8 mouse cellular contexts compared by ENCODE assay signal in the genomic region with DNA sequence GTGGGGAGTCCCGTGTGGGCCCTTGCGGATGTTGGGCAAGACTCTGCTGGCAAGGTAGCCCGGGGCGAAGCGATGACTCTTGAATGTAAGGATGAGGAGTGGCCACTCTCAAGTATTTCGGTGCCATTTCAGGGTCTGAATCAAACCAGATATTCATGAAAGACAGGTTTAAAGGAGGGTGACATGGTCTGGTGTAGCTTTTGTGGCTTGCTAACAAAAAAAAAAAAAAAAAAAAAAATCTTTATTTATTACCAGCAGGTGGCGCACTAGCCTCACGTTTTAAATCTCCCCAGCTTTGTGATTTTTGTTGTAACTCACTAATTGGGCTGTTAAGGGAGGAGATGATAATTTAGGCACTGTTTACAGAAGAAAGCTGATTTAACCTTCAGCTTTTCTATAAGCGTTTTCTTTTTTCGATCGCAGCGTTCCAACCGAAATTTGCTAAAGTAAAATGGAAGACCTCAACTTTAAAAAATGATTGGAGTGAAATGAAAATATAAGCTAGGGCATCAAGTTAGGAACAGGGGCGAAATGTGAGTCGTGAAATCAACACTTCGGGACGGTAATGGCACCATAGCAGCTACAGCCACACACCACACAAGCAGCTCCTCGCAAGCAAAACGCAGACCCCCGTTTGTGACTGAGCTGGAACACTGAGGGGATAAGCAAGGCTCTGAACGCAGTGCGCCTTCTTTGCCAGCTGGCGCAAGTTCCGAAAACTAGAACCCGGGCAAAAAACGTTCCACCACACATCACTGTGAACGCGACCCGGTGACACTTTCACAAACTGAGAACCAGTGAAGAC. TPM values are rescaled to one million over a fixed set of nuclear protein-coding genes. Genes with fewer than 3 reads are reported as not detected.
DNase-seq lines count a peak whose midpoint lies in the region; ATAC-seq lines count a peak whose summit lies in the region.

No protein-coding gene starts in this region.

- no peak overlapping the region for H3K9ac ChIP-seq in heart, embryonic 11.5 days (ENCODE audit: low read depth, low read length)
- no peak overlapping the region for H3K9ac ChIP-seq in hindbrain, embryonic 14.5 days

- 51% methylated on average over 29 of the region's 29 CpGs for WGBS in heart, embryonic 11.5 days (ENCODE audit: insufficient replicate concordance)
- 61% methylated on average over 29 of the region's 29 CpGs for WGBS in hindbrain, embryonic 14.5 days

- H3K4me1 ChIP-seq in heart, embryonic 11.5 days (ENCODE audit: control insufficient read depth, insufficient read depth, low read length) = no peaks in the 10 kb centered on the region
- H3K4me1 ChIP-seq in hindbrain, embryonic 14.5 days (replicated peaks; ENCODE audit: control insufficient read depth, insufficient read depth, low read length) = 0 out of 2 replicates have a peak, but pooled peaks cover 10% of the 10 kb centered on the region

- no peaks in the 10 kb centered on the region for H3K36me3 ChIP-seq in heart, embryonic 11.5 days (ENCODE audit: control insufficient read depth, insufficient read depth, low read length)
- H3K36me3 ChIP-seq in hindbrain, embryonic 14.5 days (replicated peaks; ENCODE audit: control insufficient read depth, insufficient read depth) = no peaks in the 10 kb centered on the region

- 0 out of 2 replicates have a peak overlapping the region, but pooled peaks have one; percentile 2 for H3K4me3 ChIP-seq in heart, embryonic 11.5 days (ENCODE audit: low read depth, low read length)
- no peak overlapping the region for H3K4me3 ChIP-seq in hindbrain, embryonic 14.5 days (replicated peaks; ENCODE audit: low read length)

- H3K27ac ChIP-seq in heart, embryonic 11.5 days (ENCODE audit: low read depth, low read length) = no peak overlapping the region
- no peak overlapping the region for H3K27ac ChIP-seq in hindbrain, embryonic 14.5 days

- ATAC-seq in heart, embryonic 11.5 days (replicated peaks; ENCODE audit: insufficient number of reproducible peaks, low FRiP score, low TSS enrichment) = no peak
- ATAC-seq in CD4-positive, CD25-positive, alpha-beta regulatory T cell, adult 4 months = peak; percentile 41
- ATAC-seq in hindbrain, embryonic 14.5 days (ENCODE audit: low FRiP score) = peak; percentile 46; the same call in 1 of the 2 replicates

- H3K27me3 ChIP-seq in heart, embryonic 11.5 days (ENCODE audit: control insufficient read depth, insufficient read depth, low read length) = peaks cover 13% of the 10 kb centered on the region
- no peaks in the 10 kb centered on the region for H3K27me3 ChIP-seq in hindbrain, embryonic 14.5 days (ENCODE audit: control insufficient read depth, insufficient read depth, low read length)

- intact Hi-C loops in heart, postnatal 36 days (cut with DNase I) = no loop called here

- peak overlapping the region; percentile 52 for H3K4me2 ChIP-seq in heart, embryonic 11.5 days
- peak overlapping the region; percentile 32 for H3K4me2 ChIP-seq in hindbrain, embryonic 14.5 days (replicated peaks)

- H3K9me3 ChIP-seq in heart, embryonic 11.5 days (replicated peaks; ENCODE audit: control insufficient read depth, low read length) = no peaks in the 10 kb centered on the region
- no peaks in the 10 kb centered on the region for H3K9me3 ChIP-seq in hindbrain, embryonic 14.5 days (ENCODE audit: control insufficient read depth, low read length)

- DNase-seq in heart, postnatal 36 days = no peak
- DNase-seq in cerebellum, postnatal 25 days = peak; percentile 20 to 22
- peak; percentile 77 for DNase-seq in hindbrain, embryonic 14.5 days (ENCODE audit: low spot score)
- DNase-seq in lung, postnatal 14 days = peak; percentile 12
- no peak for DNase-seq in urinary bladder, postnatal 14 days (ENCODE audit: low spot score)
- DNase-seq in layer of hippocampus, adult 9-11 months = no peak

RNA-seq across cellular contexts. Expression of gene Erich3, which starts 16.8 kb away (rescaled TPM):
- polyA plus RNA-seq in heart, embryonic 11.5 days (2014; fragmentation: Nextera tagmentation; extraction: Ambion mirVana) = 0.10 and 0.21 TPM in 2 replicates
- total RNA-seq in heart, postnatal 36 days (2021) = under 1 TPM; 0.03 to 0.08 TPM
- not detected for polyA plus RNA-seq in CD4-positive, CD25-positive, alpha-beta regulatory T cell, adult 4 months (2017; shearing (Covaris generic))
- 2.0 and 2.1 TPM in 2 replicates for polyA plus RNA-seq in hindbrain, embryonic 14.5 days (2014; fragmentation: Nextera tagmentation; extraction: Ambion mirVana)

RNA-seq across cellular contexts. Expression of gene Tyw3, which starts 49.9 kb away (rescaled TPM):
- polyA plus RNA-seq in heart, embryonic 11.5 days (2014; fragmentation: Nextera tagmentation; extraction: Ambion mirVana) = 14.0 and 17.9 TPM in 2 replicates
- total RNA-seq in heart, postnatal 36 days (2021) = 1 to 10 TPM; 3.4 to 4.8 TPM
- polyA plus RNA-seq in CD4-positive, CD25-positive, alpha-beta regulatory T cell, adult 4 months (2017; shearing (Covaris generic)) = 1 to 10 TPM; 5.2 to 9.1 TPM
- 12.9 and 13.0 TPM in 2 replicates for polyA plus RNA-seq in hindbrain, embryonic 14.5 days (2014; fragmentation: Nextera tagmentation; extraction: Ambion mirVana)

RNA-seq across cellular contexts. Expression of gene Cryz, which starts 50.3 kb away (rescaled TPM):
- polyA plus RNA-seq in heart, embryonic 11.5 days (2014; fragmentation: Nextera tagmentation; extraction: Ambion mirVana) = 12.2 and 14.5 TPM in 2 replicates
- total RNA-seq in heart, postnatal 36 days (2021) = 10 to 100 TPM; 17.5 to 18.2 TPM
- 1 to 10 TPM; 3.6 to 4.1 TPM for polyA plus RNA-seq in CD4-positive, CD25-positive, alpha-beta regulatory T cell, adult 4 months (2017; shearing (Covaris generic))
- 9.5 and 9.6 TPM in 2 replicates for polyA plus RNA-seq in hindbrain, embryonic 14.5 days (2014; fragmentation: Nextera tagmentation; extraction: Ambion mirVana)

Comparison
In these comparisons a context has a peak if more than half of its experiments do, and no peak if none do; other contexts are left out.
1. DNase-seq: peak in cerebellum, postnatal 25 days (2 of 2), hindbrain, embryonic 14.5 days (single experiment) and lung, postnatal 14 days (single experiment); none in heart, postnatal 36 days (0 of 2), urinary bladder, postnatal 14 days (single experiment) and layer of hippocampus, adult 9-11 months (single experiment).